Mouse (Mus musculus) spleen, postnatal 10 days (tissue): ENCODE measurements around the gene Gm49387.
A peak's percentile ranks its signal among the peaks of the same experiment; 100 is the strongest.

Experiments used
- DNase-seq, 2 experiments: peaks; one replicate each; pipeline ENCODE4 v3.0.0; 2021 to 2022; ENCODE audit warnings: low spot score in 2 of 2

Gm49387 gene

DNA sequence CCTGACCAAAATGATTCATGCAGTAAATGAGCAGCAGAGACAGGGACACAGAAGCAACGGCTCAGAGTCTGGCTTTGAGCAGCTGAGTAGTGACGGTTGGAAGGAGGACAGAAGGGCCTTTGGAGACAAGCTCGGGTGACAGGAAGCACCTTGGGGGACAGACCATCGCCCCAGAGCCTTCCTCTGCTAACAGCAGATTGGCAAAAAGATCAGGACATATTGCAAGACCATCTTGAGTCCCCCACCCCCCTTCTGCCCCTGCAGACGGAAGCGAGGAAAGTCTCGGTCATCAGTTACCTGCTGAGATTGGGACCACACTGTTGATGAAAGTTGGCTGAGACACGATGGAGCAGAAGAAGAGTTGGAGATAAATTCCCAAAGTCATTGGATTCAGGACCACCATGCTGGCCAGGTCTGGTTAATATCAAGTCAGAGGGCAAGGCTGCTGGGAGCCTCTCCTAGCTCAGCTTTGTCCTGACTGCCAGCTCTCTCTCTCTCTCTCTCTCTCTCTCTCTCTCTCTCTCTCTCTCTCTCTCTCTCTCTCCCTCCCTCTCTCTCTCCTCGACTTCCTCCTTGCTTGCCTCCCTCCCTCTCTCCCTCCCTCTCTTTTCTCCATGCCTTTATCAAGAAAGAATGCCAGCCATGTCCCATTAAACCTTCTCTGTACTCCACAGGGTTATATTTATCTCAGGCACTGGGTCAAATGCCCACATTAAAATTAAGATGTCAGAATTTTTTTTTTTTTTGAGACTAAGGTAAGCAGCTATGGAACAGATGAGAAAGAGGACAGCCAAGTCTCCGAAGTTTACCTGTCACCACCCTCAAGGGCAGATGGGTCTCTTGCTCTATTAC, 63.6 kb downstream of the Gm49387 start:
- no peak for DNase-seq

DNA sequence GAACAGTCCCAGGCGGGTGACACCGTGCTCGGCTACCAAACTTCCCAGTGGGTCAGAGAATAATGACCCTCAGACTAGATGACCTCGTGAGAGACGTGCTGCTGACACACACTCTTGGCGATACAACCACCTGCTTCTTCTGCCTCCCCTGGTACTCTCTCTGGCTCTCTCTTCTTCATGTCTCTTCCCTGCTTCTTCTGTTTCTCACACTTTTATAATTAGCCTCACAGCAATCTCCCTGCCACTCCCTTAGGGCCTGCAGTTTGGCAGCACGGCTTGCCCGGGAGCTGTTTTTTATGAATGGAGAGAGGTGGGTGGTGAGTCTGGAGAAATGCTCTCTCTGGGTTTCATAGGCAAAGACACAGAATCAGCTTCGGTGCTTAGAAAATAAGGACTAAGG, 64.8 kb downstream of the Gm49387 start:
- DNase-seq, result no peak

DNA sequence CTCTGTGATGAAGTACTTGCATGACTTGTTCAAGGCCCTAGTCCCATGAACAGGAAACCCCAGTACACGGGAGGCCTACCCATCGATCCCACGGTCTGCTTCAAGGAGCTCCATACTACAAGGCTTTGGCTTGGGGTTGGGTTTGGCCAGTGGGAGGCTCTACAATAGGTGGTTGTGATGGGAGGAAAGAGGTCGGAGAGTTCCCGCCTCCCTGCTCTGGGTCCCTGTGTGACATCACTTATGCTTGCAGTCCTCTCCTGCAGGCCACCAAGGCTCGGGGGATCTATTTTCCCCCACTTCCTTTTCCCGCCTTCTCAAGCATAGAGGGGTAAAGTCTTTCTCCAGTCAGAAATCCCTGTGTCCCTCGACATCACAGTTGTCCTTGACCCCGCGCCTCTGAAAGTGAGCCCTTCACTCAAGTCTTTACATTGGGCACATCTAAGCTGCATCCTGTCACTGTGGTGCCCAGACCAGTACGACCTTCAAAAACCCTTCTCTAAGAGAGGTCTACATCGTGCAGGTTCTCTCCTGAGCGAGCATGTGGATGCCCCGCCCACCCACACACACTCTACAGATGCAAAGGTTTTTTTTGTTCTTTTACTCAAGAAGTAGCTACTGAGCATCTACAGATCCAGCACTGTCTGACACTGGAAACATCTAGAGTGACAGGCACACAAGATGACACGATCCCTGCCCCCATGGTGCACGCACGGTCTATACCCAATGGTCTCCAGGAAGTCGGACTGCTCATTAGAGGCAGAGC, 65.6 kb downstream of the Gm49387 start:
- no peak for DNase-seq

- no peak for DNase-seq
Observed at GRCm38 (mm10) chr14:31572561-31573175, 68.0 kb downstream of the Gm49387 start.

DNA sequence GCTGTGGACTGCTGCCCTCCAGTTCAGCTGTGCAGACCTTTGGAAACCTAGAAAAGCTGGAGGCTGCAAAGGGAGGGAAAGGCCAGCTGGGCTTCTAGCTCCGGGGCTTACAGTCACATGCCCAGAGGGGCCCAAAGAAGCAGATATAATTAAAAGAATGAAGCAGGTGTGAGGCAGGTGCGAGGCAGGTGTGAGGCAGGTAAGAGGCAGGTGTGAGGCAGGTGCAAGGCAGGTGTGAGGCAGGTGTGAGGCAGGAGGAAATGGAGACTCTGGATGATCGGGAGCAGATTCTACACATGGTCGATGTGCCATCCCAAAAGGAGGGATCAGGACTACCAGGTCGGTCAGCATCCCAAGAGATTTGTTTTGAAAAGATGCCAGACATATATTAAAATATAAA, 69.3 kb downstream of the Gm49387 start:
- no peak for DNase-seq

DNA sequence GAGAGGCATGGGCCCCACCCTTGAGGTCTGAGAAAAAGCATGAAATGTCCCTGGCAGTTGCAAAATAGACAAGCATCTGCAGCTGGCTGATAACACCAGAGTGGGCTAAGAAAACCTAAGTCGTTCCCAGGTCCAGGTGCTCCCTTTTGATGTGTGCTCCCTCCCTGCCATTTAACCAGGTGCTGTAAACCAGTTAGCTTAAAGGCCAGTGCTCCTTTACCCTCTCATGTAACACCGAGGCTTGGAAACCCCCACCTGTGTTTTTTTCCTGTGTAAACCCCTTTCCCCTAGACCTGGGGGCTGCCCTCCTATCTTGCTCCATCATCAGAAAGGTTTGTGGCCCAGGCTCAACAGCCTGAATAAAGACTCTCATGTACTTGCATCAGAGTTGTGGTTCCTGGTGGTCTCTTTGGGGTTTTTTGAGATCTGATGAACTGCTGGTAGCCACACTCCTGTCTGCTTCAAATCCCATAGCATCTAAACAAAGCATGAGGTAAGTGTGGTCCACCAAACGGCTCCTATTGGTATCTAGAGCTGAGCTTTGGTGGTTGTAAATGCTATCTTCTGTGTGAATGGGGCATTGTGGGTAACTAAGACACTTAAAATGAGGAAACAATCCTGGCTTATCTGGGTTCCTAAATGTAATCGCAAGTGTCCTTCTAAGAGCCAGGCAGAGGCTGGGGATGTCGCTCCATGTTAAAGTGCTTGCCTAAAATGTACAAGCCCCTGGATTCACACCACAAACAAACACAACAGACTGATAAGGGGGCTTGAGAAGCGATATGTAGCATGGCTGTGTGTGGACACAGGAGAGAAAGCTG, 70.3 kb downstream of the Gm49387 start:
- DNase-seq, result no peak

DNA sequence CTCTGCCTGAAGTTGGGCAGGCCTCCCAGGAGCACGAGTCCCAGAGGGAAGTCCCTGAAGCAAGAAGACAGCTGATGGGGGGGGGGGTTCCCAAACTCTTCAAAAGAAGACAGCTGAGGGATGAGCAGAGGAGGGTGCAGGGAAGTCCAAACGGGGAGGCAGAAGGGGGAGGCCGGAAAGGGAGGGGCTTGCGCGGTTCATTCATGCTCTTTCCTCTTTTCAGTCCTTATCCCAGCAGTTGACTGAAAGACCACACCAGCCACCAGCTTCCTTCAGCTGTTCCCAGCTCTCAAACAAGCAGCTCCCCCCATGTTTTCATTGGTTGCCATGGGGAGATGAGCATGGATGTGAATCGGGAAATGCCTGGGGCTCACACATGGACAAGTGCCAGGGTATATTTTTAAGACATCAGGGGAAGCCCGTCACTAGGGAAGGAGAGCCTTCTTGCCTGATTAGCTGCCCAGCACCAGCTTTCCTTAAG, 71.5 kb downstream of the Gm49387 start:
- DNase-seq, result peak in 1 of 2 experiments; percentile 51

GRCm38 (mm10) chr14:31565478-31566212, 75.0 kb downstream of the Gm49387 start:
- DNase-seq, result no peak

GRCm38 (mm10) chr14:31564452-31565179, 76.1 kb downstream of the Gm49387 start:
- DNase-seq, result no peak

DNA sequence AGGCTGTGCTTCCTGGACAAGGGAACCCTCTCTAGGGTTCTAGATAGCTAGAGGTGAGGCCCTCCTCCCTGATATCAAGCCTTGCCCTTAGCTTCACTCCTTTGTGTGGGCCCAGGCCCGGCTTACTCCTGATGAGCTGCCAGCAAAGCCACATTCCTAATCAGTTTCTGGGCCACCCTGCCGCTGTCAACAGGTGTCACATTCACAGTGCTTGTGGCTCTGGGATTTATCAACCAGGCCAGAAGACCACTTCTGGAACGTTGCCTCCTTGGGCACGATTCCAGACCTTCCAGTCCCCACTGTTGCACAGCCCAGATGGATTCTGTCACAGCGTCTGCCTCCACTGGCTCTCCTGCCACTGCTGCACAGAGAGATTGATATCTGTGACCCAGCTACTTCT, 79.8 kb downstream of the Gm49387 start:
- peak in 1 of 2 experiments; percentile 55 for DNase-seq

- no peak for DNase-seq
Observed at GRCm38 (mm10) chr14:31559216-31559615, 81.5 kb downstream of the Gm49387 start.

- DNase-seq, result no peak
Observed at GRCm38 (mm10) chr14:31557784-31558183, 82.9 kb downstream of the Gm49387 start.

DNA sequence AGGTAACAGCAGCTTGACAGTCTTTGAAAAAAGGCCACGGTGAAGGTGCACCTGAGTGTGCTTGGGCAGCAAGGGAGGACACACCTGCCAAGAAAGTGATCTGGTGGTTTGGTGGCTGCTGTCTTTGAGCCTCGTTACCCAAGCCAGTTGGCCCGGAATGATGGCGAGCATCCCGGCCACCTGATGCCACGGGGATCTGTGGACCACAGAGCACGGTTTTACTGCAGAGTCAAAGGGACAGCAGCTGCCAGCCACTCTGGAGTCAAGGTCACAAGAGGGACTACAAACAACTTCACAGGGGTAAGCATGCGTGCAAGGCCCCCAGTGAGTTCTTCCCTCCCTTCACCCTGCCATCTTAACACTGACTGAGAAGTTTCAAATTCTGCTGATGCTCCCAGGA, 83.4 kb downstream of the Gm49387 start:
- no peak for DNase-seq

DNA sequence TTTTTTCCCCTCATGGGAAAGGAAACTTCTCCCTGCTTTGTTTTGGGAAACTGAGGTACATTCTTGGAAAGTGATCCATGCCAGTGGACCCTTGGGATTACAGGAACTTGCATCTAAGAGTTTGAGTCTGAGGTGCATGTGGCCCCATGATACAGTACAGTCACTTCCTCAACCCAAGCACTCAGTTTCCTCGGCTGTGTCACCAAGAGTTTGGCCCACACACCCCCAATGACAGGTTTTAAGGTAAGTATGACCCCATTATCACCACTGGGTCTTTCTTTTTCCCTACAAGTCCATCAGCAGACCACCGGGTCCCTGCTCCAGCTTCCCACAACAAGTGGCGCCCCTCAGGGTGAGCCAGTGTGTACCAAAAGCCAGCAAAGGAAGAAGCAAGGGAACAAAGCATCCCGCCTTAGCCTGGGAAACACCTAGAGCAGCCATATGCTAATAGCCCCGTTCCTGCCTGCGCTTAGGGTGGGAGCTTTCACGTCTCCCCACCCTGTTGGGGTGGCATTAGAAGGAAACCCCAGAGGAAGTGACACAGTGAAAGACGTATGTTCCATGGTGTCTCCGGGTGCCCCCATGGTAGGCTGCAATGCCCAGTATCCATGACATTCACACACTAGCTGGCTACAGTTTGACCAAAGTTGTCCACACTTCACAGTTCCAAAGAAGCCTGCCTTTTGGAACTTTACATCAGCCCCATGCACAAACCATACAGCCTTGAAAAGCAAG, 84.0 kb downstream of the Gm49387 start:
- DNase-seq, result no peak

DNA sequence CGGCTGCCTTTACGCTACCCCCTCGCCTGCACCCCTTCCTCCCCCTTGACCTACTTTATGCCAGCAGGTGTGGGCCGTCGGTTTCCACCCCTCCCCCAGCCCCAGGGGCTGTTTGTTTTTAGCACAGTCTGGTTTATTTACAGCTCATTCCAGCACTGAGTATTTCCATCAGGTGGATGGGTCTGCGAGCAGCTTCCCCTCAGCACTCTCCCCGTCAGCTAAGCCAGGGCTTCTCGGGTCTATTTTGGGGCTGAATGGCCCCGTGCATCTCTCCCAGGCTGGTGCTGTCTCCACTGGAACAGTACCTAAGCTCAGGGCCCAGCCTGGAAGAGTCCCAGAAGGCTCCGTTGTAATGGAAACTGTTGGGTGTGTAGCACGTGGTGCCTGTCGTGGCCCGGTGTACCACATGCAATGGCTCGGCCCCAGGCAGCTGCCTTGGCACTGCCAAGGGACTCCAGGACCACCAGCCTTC, 84.7 kb downstream of the Gm49387 start:
- peak in 1 of 2 experiments; percentile 41 for DNase-seq

DNA sequence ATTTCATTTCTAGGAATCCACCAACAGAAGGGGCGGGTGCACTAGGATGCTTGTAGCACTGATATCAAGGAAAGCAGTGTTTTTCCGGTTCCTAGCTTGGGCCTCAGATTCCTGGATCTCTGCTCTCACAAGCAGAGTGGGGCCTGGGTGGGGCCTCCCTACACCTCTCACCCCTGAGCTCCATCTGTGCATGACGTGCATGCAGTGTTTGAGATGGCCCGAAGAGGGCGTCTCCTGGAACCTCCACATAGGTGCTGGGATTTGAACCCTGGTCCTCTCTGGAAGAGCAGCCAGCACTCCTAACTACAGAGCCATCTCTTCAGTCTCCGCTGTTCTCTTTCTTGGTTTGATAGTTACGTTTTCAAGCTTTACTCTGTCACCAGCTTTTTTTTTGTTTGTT, 85.7 kb downstream of the Gm49387 start:
- no peak for DNase-seq

GRCm38 (mm10) chr14:31543885-31544442, 96.7 kb downstream of the Gm49387 start:
- no peak for DNase-seq

GRCm38 (mm10) chr14:31537298-31537697, 103.4 kb downstream of the Gm49387 start:
- DNase-seq, result no peak

- no peak for DNase-seq
Observed at GRCm38 (mm10) chr14:31532656-31533055, 108.0 kb downstream of the Gm49387 start.
